Mouse (Mus musculus) midbrain, embryonic 14.5 days (tissue): ENCODE measurements at regions not wholly inside any gene's neighbourhood (a gene's known extent, or its start where the extent isn't known, plus 50 kb on each side); places are given as distances from the start of the nearest gene placed in this dataset.

Experiments
- ATAC-seq: fragments of 200-750 bp; cut with Nextera tagmentation; 2 replicates; pipeline ENCODE4 v1.8.0; 2017; ENCODE audit warnings: moderate number of reproducible peaks, moderate library complexity; ENCODE audit not compliant: low FRiP score, low TSS enrichment
- DNase-seq: peaks from one replicate; pipeline ENCODE4 v3.0.0-alpha.2; 2015
- H3K27ac ChIP-seq: fragments of 300-500 bp; sonication (generic); replicated peaks from 2 replicates; pipeline ENCODE4 v1.5.1; 2014; ENCODE audit warnings: mild to moderate bottlenecking, low read depth, low read length, moderate library complexity
- H3K27me3 ChIP-seq: fragments of 300-500 bp; sonication (generic); 2 replicates; pipeline ENCODE4 v1.6.1; 2014; ENCODE audit warnings: low read length, control low read depth, mixed read lengths; ENCODE audit not compliant: control insufficient read depth, insufficient read depth
- H3K36me3 ChIP-seq: fragments of 300-500 bp; sonication (generic); 2 replicates; pipeline ENCODE4 v1.6.1; 2014; ENCODE audit warnings: low read length, control low read depth; ENCODE audit not compliant: control insufficient read depth, insufficient read depth
- H3K4me1 ChIP-seq: fragments of 300-500 bp; sonication (generic); 2 replicates; pipeline ENCODE4 v1.6.1; 2014; ENCODE audit warnings: mild to moderate bottlenecking, antibody characterized with exemption, low read length, control low read depth; ENCODE audit not compliant: control insufficient read depth, insufficient read depth
- H3K4me2 ChIP-seq: fragments of 300-500 bp; sonication (generic); 2 replicates; pipeline ENCODE4 v1.6.1; 2014; ENCODE audit warnings: mild to moderate bottlenecking, low read length, moderate library complexity
- H3K4me3 ChIP-seq: fragments of 300-500 bp; sonication (generic); replicated peaks from 2 replicates; pipeline ENCODE4 v1.5.1; 2014; ENCODE audit warnings: low read depth, low read length
- H3K9ac ChIP-seq: fragments of 300-500 bp; sonication (generic); replicated peaks from 2 replicates; pipeline ENCODE4 v1.6.1; 2014; ENCODE audit warnings: mild to moderate bottlenecking, low read length, moderate library complexity
- H3K9me3 ChIP-seq: fragments of 300-500 bp; sonication (generic); 2 replicates; pipeline ENCODE4 v1.6.1; 2016; ENCODE audit warnings: low read length, control low read depth, mixed read lengths; ENCODE audit not compliant: control insufficient read depth
- WGBS: fragments of 180-500 bp; shearing (Covaris S2); extraction: QIAGEN DNeasy Blood & Tissue Kit; methylation state at CpG from one replicate; pipeline ENCODE4 v1.1.7; 2014; 5-methylcytosine and 5-hydroxymethylcytosine counted together

GRCm38 (mm10) chr7:68814823-68815666 lies 66.0 kb upstream of the Arrdc4 start:
- WGBS, result 90% methylated on average over 15 of the region's 15 CpGs
- no peak overlapping the region for H3K9ac ChIP-seq
- no peak overlapping the region for H3K4me3 ChIP-seq
- ATAC-seq (no peak), DNase-seq (no peak)
- no peak overlapping the region for H3K4me2 ChIP-seq
- H3K27ac ChIP-seq, result no peak overlapping the region
- H3K4me1 ChIP-seq, result no peaks in the 10 kb centered on the region
- H3K9me3 ChIP-seq, result no peaks in the 10 kb centered on the region
- H3K36me3 ChIP-seq, result no peaks in the 10 kb centered on the region
- H3K27me3 ChIP-seq, result no peaks in the 10 kb centered on the region

GRCm38 (mm10) chr7:68809782-68810181 lies 60.7 kb upstream of the Arrdc4 start:
- 28% methylated on average over 8 of the region's 8 CpGs for WGBS
- no peak overlapping the region for H3K27ac ChIP-seq
- H3K9ac ChIP-seq, result no peak overlapping the region
- DNase-seq (peak; percentile 50), ATAC-seq (no peak)
- no peak overlapping the region for H3K4me2 ChIP-seq
- H3K4me1 ChIP-seq, result no peaks in the 10 kb centered on the region
- H3K27me3 ChIP-seq, result no peaks in the 10 kb centered on the region
- no peak overlapping the region for H3K4me3 ChIP-seq
- H3K36me3 ChIP-seq, result no peaks in the 10 kb centered on the region
- H3K9me3 ChIP-seq, result no peaks in the 10 kb centered on the region
